Mouse (Mus musculus) brain, embryonic 14.5 days (tissue): ENCODE measurements at regions not wholly inside any gene's neighbourhood (a gene's known extent, or its start where the extent isn't known, plus 50 kb on each side); places are given as distances from the start of the nearest gene placed in this dataset.

Experiments used
- CTCF ChIP-seq: fragments of 200-500 bp; IDR thresholded peaks from 2 replicates; pipeline ENCODE4 v1.5.1; 2012; ENCODE audit warnings: inconsistent platforms, mild to moderate bottlenecking, moderate library complexity, borderline replicate concordance; ENCODE audit not compliant: insufficient read depth, insufficient read length; ENCODE audit errors: extremely low read depth
- POLR2A ChIP-seq: fragments of 200-500 bp; IDR thresholded peaks from 2 replicates; pipeline ENCODE4 v1.6.1; 2012; ENCODE audit warnings: mild to moderate bottlenecking, inconsistent platforms, borderline replicate concordance; ENCODE audit not compliant: poor library complexity, insufficient read depth, insufficient read length, severe bottlenecking; ENCODE audit errors: extremely low read depth

DNA sequence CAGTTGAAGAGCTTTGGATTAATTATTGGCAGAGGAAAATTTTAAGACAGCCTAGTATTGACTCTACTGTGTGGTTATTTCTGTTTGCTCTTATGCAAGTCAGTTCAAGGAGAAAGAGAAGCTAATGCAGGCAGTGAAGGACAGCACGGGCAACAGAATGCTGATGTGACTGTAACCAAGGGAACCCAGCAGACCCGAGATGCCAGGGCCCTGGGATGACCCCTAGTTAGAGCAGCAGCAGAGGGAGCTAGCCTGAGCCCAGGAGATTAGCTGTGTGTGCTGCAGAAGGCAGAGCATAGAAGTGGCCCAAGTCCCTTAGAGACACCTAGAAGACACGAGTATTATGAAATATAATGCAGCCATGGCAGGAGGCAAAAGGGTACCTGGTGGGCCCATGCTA, 223.7 kb upstream of the Pfn2 start:
- no peak for TF ChIP-seq CTCF
- no peak for TF ChIP-seq POLR2A
